Mouse (Mus musculus): ENCODE results near the gene Krtap28-10. TPM values are rescaled to one million over a fixed set of nuclear protein-coding genes. Genes with fewer than 3 reads are reported as not detected.

Gene Krtap28-10
- not detected in 2 replicates for polyA plus RNA-seq (2016; fragmentation: Nextera tagmentation; extraction: Ambion mirVana)

DNA sequence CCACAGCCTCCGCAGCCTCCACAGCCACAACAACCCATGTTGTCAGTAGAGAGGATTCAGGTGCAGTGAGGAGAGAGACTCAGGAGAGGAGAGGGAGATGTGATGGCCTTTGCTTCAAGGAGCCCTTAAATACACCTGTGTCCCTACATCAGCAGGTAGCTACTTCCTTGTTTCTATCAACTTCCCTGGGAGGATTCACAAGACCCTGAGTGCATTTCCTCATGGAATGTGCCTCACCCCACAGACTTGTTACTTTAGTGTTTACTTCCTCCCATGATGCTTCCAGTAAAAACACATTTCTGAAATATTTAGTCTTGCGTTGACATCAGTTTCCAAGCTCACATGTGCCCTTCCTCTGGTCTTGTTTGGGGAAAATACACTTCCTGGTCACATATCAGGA lies at the start of gene Krtap28-10:
Krtap28-10 (minus strand) TSS at position 101 of the 400 bp plus-strand sequence.
- no peaks in the 10 kb centered on the region for H3K9me3 ChIP-seq
- 95% methylated on average over 2 of the region's 2 CpGs for WGBS
- H3K4me1 ChIP-seq, result peaks cover 5% of the 10 kb centered on the region; the same call in 1 of the 2 replicates
- no peaks in the 10 kb centered on the region for H3K27me3 ChIP-seq
- H3K36me3 ChIP-seq, result no peaks in the 10 kb centered on the region
- H3K4me3 ChIP-seq, result no peak within 1 kb of the TSS
- no peak within 1 kb of the TSS for H3K4me2 ChIP-seq (replicated peaks)
- H3K27ac ChIP-seq (replicated peaks), result no peak within 1 kb of the TSS
- ATAC-seq (ENCODE audit: low FRiP score, low read depth), result no peak
- no peak within 1 kb of the TSS for H3K9ac ChIP-seq (replicated peaks)

DNA sequence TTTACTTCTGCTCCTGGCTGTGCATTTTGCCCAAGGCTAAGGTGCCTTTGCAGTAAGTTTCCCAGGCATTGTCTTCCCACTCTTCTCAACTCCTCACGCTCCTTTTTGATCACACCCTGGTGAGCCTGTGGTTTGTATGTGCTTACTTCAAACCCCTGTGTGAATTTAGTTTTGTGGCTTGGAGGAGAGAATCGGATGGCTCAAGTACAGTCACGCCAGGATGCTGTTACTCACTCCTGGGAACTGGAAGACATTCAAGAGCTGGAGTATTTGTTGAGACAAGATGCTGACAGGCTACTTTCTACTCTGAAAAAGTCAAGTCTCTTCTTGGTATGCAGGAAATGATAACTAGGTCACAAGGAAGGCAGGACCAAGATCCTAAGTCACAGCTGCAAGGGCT lies 49.0 kb upstream of the Krtap28-10 start:
- Histone ChIP-seq H3K36me3 (no peaks in the 10 kb centered on the region), H3K27ac (replicated peaks) (no peak overlapping the region), H3K9ac (replicated peaks) (no peak overlapping the region), H3K4me3 (no peak overlapping the region), H3K27me3 (no peaks in the 10 kb centered on the region), H3K9me3 (no peaks in the 10 kb centered on the region), H3K4me2 (replicated peaks) (no peak overlapping the region), H3K4me1 (no peaks in the 10 kb centered on the region)
- ATAC-seq (ENCODE audit: low FRiP score, low read depth), result no peak
- WGBS, result 82% methylated on average over 3 of the region's 3 CpGs

DNA sequence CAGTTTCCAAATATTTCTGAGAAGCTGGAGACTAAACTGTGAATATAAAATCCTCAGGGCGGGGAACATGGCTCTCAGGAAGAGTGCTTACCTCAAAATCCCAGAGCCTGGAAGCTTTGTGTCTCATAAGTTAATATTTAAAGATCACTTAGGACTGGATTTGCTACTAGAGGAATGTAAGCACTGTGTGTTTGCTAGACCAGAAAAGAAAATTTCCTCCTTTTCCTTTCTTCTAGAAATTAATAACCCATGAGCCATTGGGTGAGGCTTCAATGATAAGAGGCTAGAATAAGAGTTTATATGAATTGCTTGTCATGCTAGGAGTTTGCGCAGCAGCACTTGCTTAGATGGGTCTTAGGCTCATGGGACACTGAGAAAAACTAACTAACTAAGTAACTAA lies 42.5 kb upstream of the Krtap28-10 start:
- Histone ChIP-seq H3K4me2 (replicated peaks) (no peak overlapping the region), H3K27me3 (no peaks in the 10 kb centered on the region), H3K4me3 (no peak overlapping the region), H3K27ac (replicated peaks) (no peak overlapping the region), H3K4me1 (no peaks in the 10 kb centered on the region), H3K9ac (replicated peaks) (no peak overlapping the region), H3K9me3 (no peaks in the 10 kb centered on the region), H3K36me3 (no peaks in the 10 kb centered on the region)
- ATAC-seq (ENCODE audit: low FRiP score, low read depth), result no peak
- 88% methylated on average over 2 of the region's 2 CpGs for WGBS

DNA sequence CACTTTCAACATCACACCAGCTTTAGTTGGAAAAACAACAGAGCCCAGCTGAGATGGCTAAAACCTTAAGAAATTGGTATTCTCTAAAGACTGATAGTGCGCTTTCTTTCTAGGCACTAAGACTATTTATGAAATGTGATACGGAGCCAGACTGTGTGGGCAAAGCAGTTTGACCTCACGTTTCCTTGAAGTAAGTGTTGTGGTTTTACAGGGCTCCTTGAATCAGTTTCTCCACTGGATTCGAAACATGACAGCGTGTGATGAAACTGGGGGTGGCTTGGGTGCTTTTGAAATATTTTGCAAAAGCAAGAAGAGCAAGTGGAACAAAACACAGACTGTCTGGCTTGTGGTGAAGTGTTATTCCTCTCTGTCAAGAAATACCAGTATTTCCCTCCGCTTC lies 34.7 kb upstream of the Krtap28-10 start:
- no peak overlapping the region for H3K4me3 ChIP-seq
- no peak overlapping the region for H3K27ac ChIP-seq (replicated peaks)
- ATAC-seq (ENCODE audit: low FRiP score, low read depth), result no peak
- H3K4me1 ChIP-seq, result no peaks in the 10 kb centered on the region
- WGBS, result 79% methylated on average over 6 of the region's 6 CpGs
- no peaks in the 10 kb centered on the region for H3K27me3 ChIP-seq
- no peaks in the 10 kb centered on the region for H3K36me3 ChIP-seq
- H3K9me3 ChIP-seq, result no peaks in the 10 kb centered on the region
- no peak overlapping the region for H3K4me2 ChIP-seq (replicated peaks)
- no peak overlapping the region for H3K9ac ChIP-seq (replicated peaks)

DNA sequence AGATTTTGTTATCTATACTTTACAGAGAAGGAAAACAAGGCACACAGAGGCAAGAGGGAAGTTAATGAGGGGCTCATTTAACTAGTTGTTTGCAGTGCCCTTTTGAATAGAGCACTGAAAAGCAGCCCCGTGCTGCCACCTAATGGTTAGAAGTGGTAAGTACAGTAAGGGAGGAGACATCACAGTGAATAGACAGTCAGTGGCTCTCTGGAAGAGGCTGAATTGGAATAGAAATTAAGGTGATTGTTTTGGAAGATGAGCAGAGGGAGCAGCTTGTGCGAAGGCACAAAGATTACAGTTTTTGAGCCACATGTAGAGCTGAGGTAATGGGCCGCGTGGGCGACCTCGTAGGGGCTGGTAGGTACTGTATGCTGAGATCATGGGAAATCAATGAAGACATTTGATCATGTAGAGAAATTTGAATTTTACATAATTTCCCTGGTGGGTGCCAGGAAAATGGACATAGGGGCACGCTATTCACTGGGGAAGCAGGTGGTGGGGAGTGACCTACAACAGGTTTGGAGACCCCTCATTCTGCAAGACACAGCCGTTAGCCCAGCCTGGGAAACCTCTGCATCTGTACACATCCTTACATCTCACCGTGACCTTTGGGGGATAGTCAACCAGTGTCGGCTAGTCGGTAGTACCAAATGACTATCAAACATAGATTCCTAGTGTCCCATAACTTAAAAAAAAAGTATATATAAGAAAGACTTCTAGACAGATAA lies 34.1 kb upstream of the Krtap28-10 start:
- H3K9me3 ChIP-seq, result no peaks in the 10 kb centered on the region
- peak; percentile 84 for ATAC-seq (ENCODE audit: low FRiP score, low read depth)
- no peak overlapping the region for H3K9ac ChIP-seq (replicated peaks)
- H3K4me1 ChIP-seq, result no peaks in the 10 kb centered on the region
- H3K27ac ChIP-seq (replicated peaks), result no peak overlapping the region
- H3K27me3 ChIP-seq, result no peaks in the 10 kb centered on the region
- H3K36me3 ChIP-seq, result no peaks in the 10 kb centered on the region
- no peak overlapping the region for H3K4me3 ChIP-seq
- peak overlapping the region; percentile 39 for H3K4me2 ChIP-seq (replicated peaks)
- 50% methylated on average over 11 of the region's 11 CpGs for WGBS

DNA sequence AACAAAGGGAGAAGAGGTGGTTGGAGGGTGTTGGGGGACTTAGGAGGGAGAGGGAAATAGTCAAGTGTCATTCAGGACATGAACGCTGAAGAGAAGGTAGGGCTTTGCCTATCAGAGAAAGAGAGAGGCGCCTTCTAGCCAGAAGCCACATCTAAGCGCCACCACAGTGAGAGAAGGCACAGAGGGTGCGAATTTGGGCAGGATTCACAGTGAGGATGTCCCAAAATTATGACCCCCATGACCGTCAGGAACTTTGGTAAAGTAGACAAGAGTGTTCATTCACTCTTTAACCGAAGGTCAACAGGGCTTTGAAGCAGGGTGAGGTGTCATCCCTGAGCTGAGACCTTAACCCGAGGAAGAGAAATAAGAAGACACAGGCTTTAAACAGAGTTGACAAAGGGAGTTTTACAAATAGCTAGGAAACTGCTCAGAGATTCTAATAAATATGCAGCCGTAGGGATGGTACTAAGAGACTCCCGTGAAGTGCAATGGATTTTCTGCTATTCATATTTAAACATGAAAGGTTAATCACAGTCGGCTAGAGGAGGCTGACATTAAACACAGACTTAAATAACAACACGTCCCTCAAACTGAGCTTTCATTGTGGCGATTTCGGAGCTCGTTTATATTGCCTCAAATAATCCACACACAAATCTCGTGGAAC lies 33.4 kb upstream of the Krtap28-10 start:
- Histone ChIP-seq H3K27ac (replicated peaks) (no peak overlapping the region), H3K4me3 (no peak overlapping the region), H3K36me3 (no peaks in the 10 kb centered on the region), H3K9me3 (no peaks in the 10 kb centered on the region), H3K4me1 (no peaks in the 10 kb centered on the region), H3K27me3 (no peaks in the 10 kb centered on the region), H3K9ac (replicated peaks) (no peak overlapping the region), H3K4me2 (replicated peaks) (peak overlapping the region; percentile 39)
- peak; percentile 54 for ATAC-seq (ENCODE audit: low FRiP score, low read depth)
- 39% methylated on average over 15 of the region's 15 CpGs for WGBS

DNA sequence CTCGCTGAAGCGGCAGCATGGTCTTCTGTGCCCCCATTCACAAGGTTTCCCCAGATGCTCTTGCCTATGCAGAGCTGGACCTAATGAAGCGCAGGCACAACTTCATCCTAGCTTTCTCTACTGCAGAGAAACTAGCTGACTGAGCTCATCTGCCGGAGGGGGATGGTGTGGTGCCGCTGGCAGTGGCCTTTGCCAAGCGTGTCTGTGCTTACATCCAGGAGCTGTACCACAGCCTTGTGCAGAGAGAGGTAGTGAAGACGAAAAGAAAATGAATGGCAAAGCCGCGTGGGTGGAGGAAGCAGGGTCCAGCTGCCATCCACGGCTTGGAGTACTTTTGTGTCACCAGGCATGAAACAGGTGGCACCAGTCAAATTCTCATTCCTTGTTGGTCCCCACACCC lies 24.9 kb upstream of the Krtap28-10 start:
- no peaks in the 10 kb centered on the region for H3K36me3 ChIP-seq
- H3K27ac ChIP-seq (replicated peaks), result no peak overlapping the region
- H3K27me3 ChIP-seq, result no peaks in the 10 kb centered on the region
- H3K4me3 ChIP-seq, result no peak overlapping the region
- no peak overlapping the region for H3K9ac ChIP-seq (replicated peaks)
- no peaks in the 10 kb centered on the region for H3K4me1 ChIP-seq
- ATAC-seq (ENCODE audit: low FRiP score, low read depth), result no peak
- 90% methylated on average over 10 of the region's 10 CpGs for WGBS
- H3K9me3 ChIP-seq, result no peaks in the 10 kb centered on the region
- no peak overlapping the region for H3K4me2 ChIP-seq (replicated peaks)

DNA sequence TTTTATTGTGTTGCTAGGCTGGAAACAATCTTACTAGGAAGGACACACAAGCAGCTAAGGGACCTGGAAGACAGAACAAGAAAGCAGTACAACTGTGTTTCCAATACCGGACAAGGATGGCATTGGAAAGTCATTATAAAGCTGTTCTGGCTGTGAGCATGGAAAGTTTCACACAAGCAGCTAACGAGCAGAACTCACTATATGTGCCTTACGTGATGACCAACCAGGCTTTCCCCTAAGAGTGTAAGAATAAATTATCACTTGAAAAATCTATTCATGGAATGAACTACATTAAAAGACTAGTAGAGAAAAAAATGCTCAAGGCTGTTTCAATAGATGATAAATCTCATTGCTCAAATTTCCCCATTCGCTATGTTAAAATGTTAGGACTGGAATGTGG lies 24.3 kb upstream of the Krtap28-10 start:
- Histone ChIP-seq H3K9ac (replicated peaks) (no peak overlapping the region), H3K27me3 (no peaks in the 10 kb centered on the region), H3K4me2 (replicated peaks) (no peak overlapping the region), H3K4me1 (no peaks in the 10 kb centered on the region), H3K27ac (replicated peaks) (no peak overlapping the region), H3K9me3 (no peaks in the 10 kb centered on the region), H3K4me3 (no peak overlapping the region), H3K36me3 (no peaks in the 10 kb centered on the region)
- ATAC-seq (ENCODE audit: low FRiP score, low read depth), result no peak
- WGBS, result 89% methylated on average over 4 of the region's 4 CpGs

DNA sequence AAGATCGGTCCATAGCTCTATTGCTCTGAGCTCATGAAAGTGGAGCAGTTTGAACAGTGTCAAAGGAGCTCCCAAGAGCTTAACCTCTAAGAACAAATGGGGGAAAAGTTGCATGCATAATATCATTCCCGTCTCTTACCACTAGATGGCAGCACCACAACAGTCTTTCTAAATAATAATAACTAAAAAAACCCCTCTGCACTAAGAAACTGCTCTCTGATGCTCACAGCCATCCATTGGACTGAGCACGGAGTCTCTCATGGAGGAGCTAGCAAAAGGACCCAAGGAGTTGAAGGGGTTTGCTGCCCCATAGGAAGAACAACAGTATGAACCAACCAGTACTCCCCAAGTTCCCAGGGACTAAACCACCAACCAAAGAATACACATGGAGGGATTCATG lies 22.6 kb upstream of the Krtap28-10 start:
- no peak overlapping the region for H3K4me3 ChIP-seq
- H3K36me3 ChIP-seq, result no peaks in the 10 kb centered on the region
- no peaks in the 10 kb centered on the region for H3K9me3 ChIP-seq
- ATAC-seq (ENCODE audit: low FRiP score, low read depth), result no peak
- H3K27me3 ChIP-seq, result no peaks in the 10 kb centered on the region
- no peak overlapping the region for H3K27ac ChIP-seq (replicated peaks)
- no peaks in the 10 kb centered on the region for H3K4me1 ChIP-seq
- H3K9ac ChIP-seq (replicated peaks), result no peak overlapping the region
- no peak overlapping the region for H3K4me2 ChIP-seq (replicated peaks)
- WGBS, result 34% methylated on average over 3 of the region's 3 CpGs

DNA sequence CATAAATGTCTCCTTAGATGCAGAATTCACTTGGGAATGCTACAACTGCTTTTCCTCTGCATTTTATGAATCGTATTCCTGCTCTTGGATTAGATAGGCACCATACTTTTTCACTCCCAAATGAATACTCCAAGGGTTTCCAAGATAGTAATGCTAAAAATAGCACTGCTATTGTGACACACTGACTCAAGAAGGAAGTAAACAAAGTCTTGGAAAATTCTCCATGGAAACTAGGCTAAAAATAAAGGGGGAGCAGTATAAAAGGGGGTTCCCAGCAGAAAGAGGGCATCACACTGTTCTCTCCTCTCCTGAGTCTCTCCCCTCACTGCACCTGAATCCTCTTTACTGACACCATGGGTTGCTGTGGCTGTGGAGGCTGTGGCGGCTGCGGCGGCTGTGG lies 18.4 kb upstream of the Krtap28-10 start, which contains the start of gene Krtap28-13:
Krtap28-13 (plus strand) TSS at position 288 of the 400 bp plus-strand sequence.
- Histone ChIP-seq H3K27ac (replicated peaks) (no peak within 1 kb of the TSS), H3K36me3 (no peaks in the 10 kb centered on the region), H3K4me2 (replicated peaks) (no peak within 1 kb of the TSS), H3K9me3 (no peaks in the 10 kb centered on the region), H3K4me3 (no peak within 1 kb of the TSS), H3K4me1 (no peaks in the 10 kb centered on the region), H3K27me3 (no peaks in the 10 kb centered on the region), H3K9ac (replicated peaks) (no peak within 1 kb of the TSS)
- ATAC-seq (ENCODE audit: low FRiP score, low read depth), result no peak
- WGBS, result 97% methylated on average over 4 of the region's 4 CpGs

DNA sequence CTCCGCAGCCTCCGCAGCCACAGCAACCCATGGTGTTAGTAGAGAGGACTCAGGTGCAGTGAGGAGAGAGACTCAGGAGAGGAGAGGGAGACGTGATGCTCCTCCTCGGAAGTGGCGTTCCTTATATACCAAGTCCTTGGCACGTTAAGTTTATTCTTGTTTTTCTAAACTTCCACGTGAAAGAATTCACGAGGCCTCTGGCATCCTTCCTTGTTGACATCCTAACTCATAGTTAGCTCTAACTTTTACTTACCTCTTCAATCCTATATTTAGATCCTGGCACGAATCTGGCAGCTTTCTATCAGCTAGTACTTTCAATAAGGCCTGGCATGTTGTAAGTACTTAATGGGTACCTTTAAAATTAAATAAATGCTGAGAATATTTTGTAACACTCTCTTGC lies 17.0 kb upstream of the Krtap28-10 start, which contains the start of gene A030005K14Rik:
A030005K14Rik (minus strand) TSS at position 101 of the 400 bp plus-strand sequence.
- Histone ChIP-seq H3K27ac (replicated peaks) (no peak within 1 kb of the TSS), H3K4me3 (no peak within 1 kb of the TSS), H3K4me1 (no peaks in the 10 kb centered on the region), H3K4me2 (replicated peaks) (no peak within 1 kb of the TSS), H3K36me3 (no peaks in the 10 kb centered on the region), H3K9ac (replicated peaks) (no peak within 1 kb of the TSS), H3K9me3 (no peaks in the 10 kb centered on the region), H3K27me3 (no peaks in the 10 kb centered on the region)
- no peak for ATAC-seq (ENCODE audit: low FRiP score, low read depth)
- WGBS, result 89% methylated on average over 9 of the region's 9 CpGs

DNA sequence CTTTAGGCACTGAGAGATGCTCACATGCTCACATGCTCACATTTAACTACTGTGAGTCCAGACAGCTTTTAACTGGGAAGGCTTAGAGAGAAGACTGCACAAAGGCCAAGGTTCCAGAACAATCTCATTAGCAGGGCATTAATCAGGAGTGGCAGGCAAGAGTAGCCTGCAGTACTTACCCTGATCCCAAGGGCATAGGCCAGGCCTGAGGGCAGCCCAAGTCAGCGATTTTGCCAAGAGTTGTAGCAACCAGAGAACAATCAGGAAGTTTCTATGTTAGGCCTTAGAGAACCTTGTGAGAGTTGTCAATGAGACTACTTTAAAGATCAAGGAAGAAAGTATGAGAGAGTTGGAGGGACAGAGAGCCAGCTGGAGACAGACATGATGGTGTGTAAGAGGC lies 16.2 kb upstream of the Krtap28-10 start:
- 67% methylated on average over 1 of the region's 1 CpGs for WGBS
- Histone ChIP-seq H3K27me3 (no peaks in the 10 kb centered on the region), H3K9ac (replicated peaks) (no peak overlapping the region), H3K4me3 (no peak overlapping the region), H3K9me3 (no peaks in the 10 kb centered on the region), H3K4me2 (replicated peaks) (no peak overlapping the region), H3K4me1 (no peaks in the 10 kb centered on the region), H3K27ac (replicated peaks) (no peak overlapping the region), H3K36me3 (no peaks in the 10 kb centered on the region)
- 0 out of 2 replicates have a peak, but pooled peaks have one; percentile 30 for ATAC-seq (ENCODE audit: low FRiP score, low read depth)

All from midbrain, embryonic 12.5 days (tissue).